Mouse (Mus musculus) liver, embryonic 12.5 days (tissue): ENCODE data around the gene Pde6h. TPM values are rescaled to one million over a fixed set of nuclear protein-coding genes. Genes with fewer than 3 reads are reported as not detected.
A peak's percentile ranks its signal among the peaks of the same experiment; 100 is the strongest.

Experiments used
- ATAC-seq: fragments of 200-750 bp; cut with Nextera tagmentation; 2 replicates; pipeline ENCODE4 v1.8.0; 2017; ENCODE audit warnings: moderate number of reproducible peaks, mild to moderate bottlenecking, moderate library complexity
- H3K27ac ChIP-seq: fragments of 300-500 bp; sonication (generic); 2 replicates; pipeline ENCODE4 v1.5.1; 2016; ENCODE audit warnings: mild to moderate bottlenecking
- H3K27me3 ChIP-seq: fragments of 300-500 bp; sonication (generic); replicated peaks from 2 replicates; pipeline ENCODE4 v1.6.1; 2016; ENCODE audit warnings: mild to moderate bottlenecking, moderate library complexity
- H3K36me3 ChIP-seq: fragments of 300-500 bp; sonication (generic); 2 replicates; pipeline ENCODE4 v1.6.1; 2016; ENCODE audit warnings: mild to moderate bottlenecking, moderate library complexity
- H3K4me1 ChIP-seq: fragments of 300-500 bp; sonication (generic); 2 replicates; pipeline ENCODE4 v1.6.1; 2016
- H3K4me2 ChIP-seq: fragments of 300-500 bp; sonication (generic); 2 replicates; pipeline ENCODE4 v1.6.1; 2016; ENCODE audit warnings: mild to moderate bottlenecking, moderate library complexity
- H3K4me3 ChIP-seq: fragments of 300-500 bp; sonication (generic); 2 replicates; pipeline ENCODE4 v1.5.1; 2016; ENCODE audit warnings: mild to moderate bottlenecking, moderate library complexity
- H3K9ac ChIP-seq: fragments of 300-500 bp; sonication (generic); 2 replicates; pipeline ENCODE4 v1.6.1; 2016; ENCODE audit warnings: mild to moderate bottlenecking, moderate library complexity
- H3K9me3 ChIP-seq: fragments of 300-500 bp; sonication (generic); replicated peaks from 2 replicates; pipeline ENCODE4 v1.6.1; 2016; ENCODE audit warnings: mild to moderate bottlenecking, moderate library complexity
- WGBS: fragments of 180-500 bp; shearing (Covaris S2); methylation state at CpG from one replicate; pipeline ENCODE4 v1.1.7; 2016; ENCODE audit not compliant: insufficient replicate concordance; 5-methylcytosine and 5-hydroxymethylcytosine counted together
- polyA plus RNA-seq: library from polyadenylated mRNA; unstranded; fragments of >200 nt; fragmentation: Nextera tagmentation; extraction: Ambion mirVana; gene quantifications from 2 replicates; pipeline ENCODE4 v1.2.1, GENCODE M21; 2016

Pde6h gene
- polyA plus RNA-seq, 1 experiment from 2014 or later: not detected

DNA sequence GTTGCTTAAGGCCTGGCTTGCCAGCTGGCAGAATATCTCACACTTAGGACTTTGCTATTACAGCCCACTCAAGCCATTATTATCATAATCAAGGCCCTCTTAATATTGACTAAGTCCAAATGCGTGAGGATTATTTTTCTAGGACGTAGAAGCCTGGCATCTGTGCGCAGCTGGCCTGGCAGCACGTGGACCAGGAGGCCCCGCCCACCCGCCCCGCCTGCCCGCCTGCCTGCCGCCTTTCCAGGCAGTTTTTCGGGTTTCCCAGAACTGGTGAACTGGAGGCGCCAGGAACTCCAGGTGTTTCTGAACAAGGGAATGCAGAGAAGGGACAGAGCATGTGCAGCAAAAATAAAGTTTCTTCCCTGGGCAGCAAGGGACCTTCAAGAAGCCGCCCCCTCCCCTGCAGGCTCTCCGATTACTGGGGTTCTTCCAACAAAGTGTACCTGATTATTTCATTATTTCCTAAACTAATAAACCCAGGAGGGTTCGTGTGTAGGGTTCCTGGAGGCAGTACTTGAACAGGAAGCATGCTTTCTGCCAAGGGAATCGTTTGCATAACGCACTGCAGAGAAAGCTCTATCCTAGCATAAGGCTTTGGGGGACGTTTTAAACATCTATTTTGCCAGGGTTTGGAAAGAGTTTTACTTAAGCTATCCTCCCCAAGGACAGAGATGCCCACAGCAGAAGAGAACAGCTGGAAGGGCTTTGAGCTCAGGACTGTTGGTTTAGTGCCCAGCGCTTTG, 10.1 kb upstream of the Pde6h start:
- Histone ChIP-seq H3K27me3 (no peaks in the 10 kb centered on the region), H3K9me3 (no peaks in the 10 kb centered on the region), H3K4me1 (peaks cover 12% of the 10 kb centered on the region), H3K4me2 (peak overlapping the region; percentile 42), H3K4me3 (no peak overlapping the region), H3K9ac (no peak overlapping the region), H3K27ac (no peak overlapping the region), H3K36me3 (no peaks in the 10 kb centered on the region)
- ATAC-seq: no peak
- 29% methylated on average over 18 of the region's 18 CpGs for WGBS

DNA sequence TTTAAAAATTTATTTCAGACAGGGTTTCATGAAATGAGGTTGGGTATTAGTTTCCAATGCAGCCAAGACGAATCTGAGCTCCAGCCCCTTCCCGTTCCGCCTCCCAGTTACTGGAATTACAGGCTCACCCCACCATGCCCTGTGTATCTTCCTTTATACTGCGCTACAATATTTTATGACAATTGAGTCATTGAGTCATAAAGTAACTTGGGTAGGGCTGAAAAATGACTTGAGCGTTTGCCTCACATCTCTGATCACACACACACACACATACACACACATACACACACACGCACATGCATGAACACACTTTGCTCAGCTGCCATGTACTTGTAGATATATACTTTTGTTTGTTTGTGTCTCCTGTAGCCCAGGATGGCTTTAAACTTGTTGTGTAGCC, 9.4 kb upstream of the Pde6h start:
- Histone ChIP-seq H3K4me3 (no peak overlapping the region), H3K9ac (no peak overlapping the region), H3K4me2 (no peak overlapping the region), H3K27ac (no peak overlapping the region), H3K27me3 (no peaks in the 10 kb centered on the region), H3K9me3 (no peaks in the 10 kb centered on the region), H3K36me3 (no peaks in the 10 kb centered on the region), H3K4me1 (peaks cover 12% of the 10 kb centered on the region)
- WGBS: 81% methylated on average over 6 of the region's 6 CpGs
- ATAC-seq: no peak

DNA sequence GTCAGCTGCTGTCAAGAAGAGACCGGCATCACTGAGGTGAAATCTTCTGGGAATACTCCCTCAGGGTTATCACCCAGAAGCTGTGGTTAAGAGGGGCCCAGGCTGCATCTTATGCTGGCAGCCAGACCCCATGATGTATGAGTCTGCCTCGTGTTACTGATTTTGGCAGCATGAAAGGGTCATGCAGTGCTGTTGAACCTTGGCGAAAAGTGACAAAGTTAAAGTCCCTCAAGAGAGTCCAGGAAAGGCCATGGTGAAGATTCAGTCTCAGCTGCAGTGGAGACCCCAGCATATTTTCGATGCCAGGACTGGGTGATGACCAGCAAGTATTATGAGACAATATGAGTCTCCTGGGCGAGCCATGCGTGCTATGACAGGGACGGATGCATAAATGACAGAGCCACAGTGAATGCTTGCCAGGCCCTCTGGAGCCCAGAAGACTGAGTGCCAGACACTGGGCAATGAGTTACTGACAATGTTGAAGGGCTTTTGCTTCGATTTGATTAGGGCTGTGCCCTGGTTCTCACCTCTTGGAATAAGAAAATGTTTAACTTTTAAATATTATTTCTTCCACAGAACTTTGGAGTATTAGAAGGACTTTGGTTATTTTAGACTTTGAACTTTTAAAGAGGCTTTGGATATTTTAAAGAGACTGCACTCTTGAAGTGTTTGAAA, 7.8 kb upstream of the Pde6h start:
- Histone ChIP-seq H3K27ac (no peak overlapping the region), H3K4me2 (no peak overlapping the region), H3K9ac (no peak overlapping the region), H3K4me3 (no peak overlapping the region), H3K36me3 (no peaks in the 10 kb centered on the region), H3K27me3 (no peaks in the 10 kb centered on the region), H3K4me1 (peaks cover 12% of the 10 kb centered on the region), H3K9me3 (no peaks in the 10 kb centered on the region)
- WGBS: 72% methylated on average over 8 of the region's 8 CpGs
- ATAC-seq: no peak

DNA sequence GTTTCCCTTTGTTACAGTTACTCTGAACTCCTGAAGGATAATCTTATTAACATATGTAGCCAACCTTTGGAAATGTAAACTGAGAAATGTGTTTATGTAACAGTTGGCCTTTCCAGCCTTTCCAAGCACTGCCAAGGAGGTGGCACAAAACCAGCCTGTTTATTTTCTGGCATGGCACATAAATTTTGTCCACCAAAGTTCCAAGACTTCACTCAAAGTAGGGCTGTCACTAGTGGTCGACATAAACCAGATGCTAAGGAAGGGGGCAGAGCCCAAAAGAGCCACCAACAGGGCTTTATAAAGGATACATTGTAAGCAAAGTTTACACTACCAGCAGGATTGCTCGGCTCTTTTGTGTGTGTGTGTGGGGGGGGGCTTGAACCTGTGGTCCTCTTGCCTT, 5.7 kb upstream of the Pde6h start:
- Histone ChIP-seq H3K27me3 (no peaks in the 10 kb centered on the region), H3K9me3 (no peaks in the 10 kb centered on the region), H3K27ac (no peak overlapping the region), H3K4me2 (no peak overlapping the region), H3K9ac (no peak overlapping the region), H3K36me3 (no peaks in the 10 kb centered on the region; the same call in 1 of the 2 replicates), H3K4me3 (no peak overlapping the region), H3K4me1 (peaks cover 10% of the 10 kb centered on the region)
- ATAC-seq: no peak
- WGBS: 39% methylated on average over 2 of the region's 2 CpGs

DNA sequence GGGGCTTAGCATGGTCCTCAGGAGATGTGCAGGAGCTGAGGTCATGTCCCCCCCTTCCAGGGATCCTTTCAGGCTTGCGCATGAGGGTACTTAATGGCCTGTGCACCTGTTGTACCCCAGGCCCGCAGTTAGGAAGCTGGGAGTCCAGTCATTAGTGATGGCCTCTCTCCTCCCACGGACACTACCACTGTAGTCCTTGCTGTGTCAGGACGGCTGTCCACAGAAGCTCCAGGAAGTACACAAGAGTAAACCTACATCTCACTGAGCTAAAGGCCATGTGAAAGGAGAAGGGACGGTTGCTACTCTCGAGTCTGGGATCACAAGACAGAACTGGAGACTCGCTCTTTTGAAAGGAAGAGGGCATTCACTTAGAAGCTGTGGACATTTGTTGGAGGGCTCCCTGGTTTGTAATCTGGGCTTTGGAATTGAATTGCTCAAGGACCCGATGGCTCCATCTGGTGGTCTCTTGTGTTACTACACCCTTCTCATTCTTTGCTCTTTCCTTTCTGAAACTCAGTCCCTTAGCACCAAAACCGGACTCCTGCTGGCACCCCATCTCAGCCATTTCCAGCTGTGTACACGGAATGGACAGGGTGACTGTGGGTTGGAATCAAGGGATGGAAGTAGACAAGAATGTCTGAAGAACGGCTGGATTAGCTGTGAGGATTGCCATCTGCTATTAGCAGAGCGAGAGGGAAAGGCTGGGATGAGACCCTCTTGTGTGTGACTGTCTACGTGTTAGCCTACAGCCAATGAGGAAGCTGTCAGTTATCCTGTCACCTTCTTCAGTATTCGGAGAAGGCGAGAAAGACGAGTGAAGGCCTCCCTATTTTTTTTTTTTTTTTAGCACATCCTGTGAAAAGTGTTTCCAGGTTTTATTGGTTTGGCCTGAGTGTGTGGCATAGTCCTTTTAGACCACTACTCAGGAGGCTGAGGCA, 3.0 kb upstream of the Pde6h start:
- Histone ChIP-seq H3K9ac (no peak overlapping the region), H3K4me3 (no peak overlapping the region), H3K27ac (no peak overlapping the region), H3K36me3 (peaks cover 14% of the 10 kb centered on the region; the same call in 1 of the 2 replicates), H3K4me2 (no peak overlapping the region), H3K9me3 (no peaks in the 10 kb centered on the region), H3K27me3 (no peaks in the 10 kb centered on the region), H3K4me1 (no peaks in the 10 kb centered on the region)
- WGBS: 31% methylated on average over 16 of the region's 16 CpGs
- ATAC-seq: 0 out of 2 replicates have a peak, but pooled peaks have one; percentile 15

DNA sequence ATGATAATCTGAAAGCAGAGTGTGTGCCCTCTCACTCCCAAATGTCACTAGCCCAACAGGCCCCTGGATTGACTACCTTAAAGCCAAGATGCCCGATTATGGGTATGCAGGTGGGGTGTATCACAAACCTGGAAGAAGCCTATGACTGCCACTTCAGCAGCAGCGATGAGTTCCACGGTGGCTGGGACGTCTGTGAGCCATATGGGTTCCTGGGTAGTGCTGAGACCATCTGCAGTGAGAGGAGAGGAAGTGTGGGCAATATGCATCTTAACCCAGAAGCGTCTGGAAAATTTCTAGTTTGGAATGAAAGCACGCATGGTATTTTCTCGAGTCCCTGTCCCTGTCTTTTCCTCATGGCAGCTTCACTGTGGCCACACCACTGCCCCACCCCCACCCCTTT, 2.0 kb upstream of the Pde6h start:
- 65% methylated on average over 7 of the region's 7 CpGs for WGBS
- Histone ChIP-seq H3K27me3 (no peaks in the 10 kb centered on the region), H3K4me2 (no peak overlapping the region), H3K4me1 (no peaks in the 10 kb centered on the region), H3K27ac (no peak overlapping the region), H3K9ac (no peak overlapping the region), H3K36me3 (peaks cover 21% of the 10 kb centered on the region), H3K4me3 (no peak overlapping the region), H3K9me3 (no peaks in the 10 kb centered on the region)
- ATAC-seq: no peak

DNA sequence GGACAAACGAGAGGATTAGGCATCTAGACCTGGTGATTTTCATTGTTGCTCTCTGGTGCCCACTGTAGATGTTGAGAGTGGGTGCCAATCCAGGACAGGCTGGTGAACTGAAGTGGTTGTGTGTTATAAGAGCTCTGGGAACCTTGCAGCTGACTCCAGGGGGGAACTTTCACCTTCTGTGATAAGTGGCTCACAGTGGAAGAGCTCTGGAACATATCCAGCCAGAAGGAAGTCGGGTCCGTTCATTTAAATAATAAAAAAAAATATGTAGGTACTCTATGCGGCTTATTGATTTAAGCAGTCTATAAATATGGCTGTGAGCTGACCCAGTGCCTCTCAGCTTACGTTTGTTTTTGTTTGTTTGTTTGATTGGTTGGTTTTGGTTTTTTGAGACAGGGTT, 1.6 kb upstream of the Pde6h start, which contains the start of gene Erp27:
TSS of gene Erp27 (minus strand) at position 101 of the 400 bp plus-strand sequence.
- WGBS: 61% methylated on average over 5 of the region's 5 CpGs
- no peak within 1 kb of the TSS for H3K4me2 ChIP-seq
- no peak within 1 kb of the TSS for H3K9ac ChIP-seq
- no peak within 1 kb of the TSS for H3K4me3 ChIP-seq
- no peak for ATAC-seq
- no peaks in the 10 kb centered on the region for H3K4me1 ChIP-seq
- no peaks in the 10 kb centered on the region for H3K9me3 ChIP-seq
- H3K27me3 ChIP-seq: no peaks in the 10 kb centered on the region
- peaks cover 21% of the 10 kb centered on the region for H3K36me3 ChIP-seq
- no peak within 1 kb of the TSS for H3K27ac ChIP-seq

DNA sequence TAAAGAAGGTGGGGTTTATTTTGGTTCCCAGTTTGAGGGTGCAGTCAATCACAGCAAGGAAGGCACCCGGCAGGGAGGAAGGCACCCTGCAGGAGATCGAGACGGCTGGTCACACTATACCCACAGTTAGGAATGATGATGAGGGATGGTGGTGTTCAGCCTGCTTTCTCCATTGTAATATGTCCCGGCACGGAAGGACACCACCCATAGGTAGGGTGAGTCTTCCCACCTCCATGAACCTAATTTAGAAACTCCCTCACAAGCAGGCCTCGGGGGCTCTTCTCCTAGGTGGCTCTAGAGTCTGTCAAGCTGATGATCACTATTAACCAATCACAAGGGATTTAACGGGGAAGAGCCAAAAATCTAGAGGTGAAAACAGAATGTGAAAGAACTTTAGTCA, 761 bp upstream of the Pde6h start:
- no peak for ATAC-seq
- H3K9ac ChIP-seq: no peak overlapping the region
- H3K36me3 ChIP-seq: peaks cover 21% of the 10 kb centered on the region
- no peaks in the 10 kb centered on the region for H3K9me3 ChIP-seq
- H3K4me3 ChIP-seq: no peak overlapping the region
- no peaks in the 10 kb centered on the region for H3K4me1 ChIP-seq
- H3K4me2 ChIP-seq: no peak overlapping the region
- no peak overlapping the region for H3K27ac ChIP-seq
- 79% methylated on average over 7 of the region's 7 CpGs for WGBS
- H3K27me3 ChIP-seq: no peaks in the 10 kb centered on the region

DNA sequence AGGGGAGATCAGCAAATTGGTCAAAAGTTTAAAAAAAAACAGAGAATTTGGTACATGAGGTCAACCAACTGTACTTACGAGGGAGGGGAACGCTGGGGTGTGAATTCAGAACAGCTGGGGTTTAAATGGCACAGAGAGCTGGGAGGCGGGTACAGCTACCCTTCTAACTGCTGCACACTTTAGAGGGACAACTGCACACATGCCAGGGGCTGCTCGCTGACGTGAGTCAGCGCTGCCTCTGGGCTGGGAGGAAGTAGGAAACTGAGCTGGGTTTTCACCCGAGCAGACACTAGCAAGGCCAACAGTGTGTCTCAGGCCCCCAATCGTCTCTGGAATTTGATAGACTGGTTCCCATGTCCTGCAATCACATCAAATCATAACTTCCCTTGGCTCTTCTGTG, 1.4 kb downstream of the Pde6h start:
- WGBS: 58% methylated on average over 8 of the region's 8 CpGs
- Histone ChIP-seq H3K9me3 (no peaks in the 10 kb centered on the region), H3K27ac (no peak overlapping the region), H3K9ac (no peak overlapping the region), H3K4me2 (no peak overlapping the region), H3K4me3 (no peak overlapping the region), H3K36me3 (peaks cover 37% of the 10 kb centered on the region), H3K4me1 (no peaks in the 10 kb centered on the region), H3K27me3 (no peaks in the 10 kb centered on the region)
- no peak for ATAC-seq

DNA sequence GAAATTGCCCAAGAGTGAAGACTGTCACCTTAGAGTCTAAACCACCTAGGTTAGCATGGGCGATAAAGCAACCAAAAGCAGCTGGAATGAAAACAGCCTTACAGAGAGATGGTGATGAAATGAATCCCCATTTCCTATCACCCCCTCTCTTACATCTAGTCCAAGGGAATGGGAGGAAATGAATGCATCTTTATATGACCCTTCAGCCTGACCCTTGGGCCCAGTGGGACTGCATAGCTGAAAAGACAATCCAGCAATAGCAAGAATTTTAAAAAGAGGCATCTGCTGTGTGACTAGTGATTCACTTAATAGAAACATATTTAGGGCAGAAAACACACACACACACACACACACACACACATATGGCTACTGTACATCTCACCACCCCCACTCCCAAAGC, 4.0 kb downstream of the Pde6h start:
- Histone ChIP-seq H3K4me2 (no peak overlapping the region), H3K27me3 (no peaks in the 10 kb centered on the region), H3K27ac (no peak overlapping the region), H3K4me1 (peaks cover 19% of the 10 kb centered on the region), H3K9me3 (no peaks in the 10 kb centered on the region), H3K4me3 (no peak overlapping the region), H3K9ac (no peak overlapping the region), H3K36me3 (peaks cover 37% of the 10 kb centered on the region)
- WGBS: 84% methylated on average over 1 of the region's 1 CpGs
- ATAC-seq: no peak

DNA sequence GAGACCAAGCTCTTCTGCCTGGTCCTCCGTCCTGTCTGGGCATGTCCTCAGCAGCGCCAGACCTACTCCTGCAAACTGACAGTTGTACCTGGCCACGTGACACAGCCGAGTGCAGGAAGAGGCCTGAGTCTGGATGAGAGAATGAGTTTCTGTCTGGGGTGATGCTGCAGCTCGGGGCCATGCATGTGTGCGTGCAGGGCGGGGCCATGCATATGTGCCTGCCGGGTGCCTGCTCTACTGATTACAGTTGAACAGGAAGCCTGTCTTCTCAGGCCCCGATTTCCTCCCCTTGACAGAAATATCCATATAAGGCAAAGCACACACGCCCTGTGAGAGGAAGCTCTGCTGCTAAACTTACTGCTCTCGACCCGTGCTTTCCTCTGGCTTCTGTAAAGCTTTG, 7.0 kb downstream of the Pde6h start:
- WGBS: 6% methylated on average over 12 of the region's 12 CpGs
- peak overlapping the region; percentile 44; the same call in 1 of the 2 replicates for H3K9ac ChIP-seq
- peak; percentile 99 for ATAC-seq

More for the DNA sequence above, 7.0 kb downstream of the Pde6h start:
- peaks cover 37% of the 10 kb centered on the region for H3K4me1 ChIP-seq
- peak overlapping the region; percentile 53 for H3K4me2 ChIP-seq
- no peaks in the 10 kb centered on the region for H3K27me3 ChIP-seq
- H3K9me3 ChIP-seq: no peaks in the 10 kb centered on the region
- peaks cover 22% of the 10 kb centered on the region for H3K36me3 ChIP-seq
- no peak overlapping the region for H3K4me3 ChIP-seq
- H3K27ac ChIP-seq: peak overlapping the region; percentile 74
